Mouse (Mus musculus) bone marrow macrophage, adult 2 months (primary cell): Measurements from ENCODE around the gene Myh6.

Experiments used
- CTCF ChIP-seq: IDR thresholded peaks from 2 replicates; pipeline ENCODE4 v1.5.1; 2012; ENCODE audit warnings: low read depth, mild to moderate bottlenecking, low read length, moderate library complexity
- POLR2A ChIP-seq: IDR thresholded peaks from 2 replicates; pipeline ENCODE4 v1.6.1; 2012; ENCODE audit warnings: mild to moderate bottlenecking, low read depth, low read length, borderline replicate concordance

DNA sequence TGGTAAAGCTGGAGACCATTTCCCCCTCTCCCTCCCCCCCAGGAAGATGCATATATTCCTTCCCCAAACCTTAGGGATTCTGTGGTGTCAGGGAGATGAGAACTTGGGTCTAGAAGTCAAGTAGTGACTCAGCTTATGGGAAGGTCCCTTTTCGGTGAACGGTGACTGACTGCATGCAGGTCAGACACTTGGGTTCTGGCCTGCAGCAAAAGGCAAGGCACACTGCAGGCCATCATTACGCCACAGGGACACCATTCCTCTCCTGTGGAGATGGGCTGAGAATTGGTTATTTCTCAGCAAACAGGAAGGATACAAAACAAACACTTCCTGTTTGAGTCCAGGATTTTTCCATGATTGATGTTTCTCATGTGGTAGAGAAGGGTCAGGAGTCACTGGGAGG, 7.5 kb downstream of the Myh6 start:
- TF ChIP-seq CTCF (no peak), POLR2A (no peak)
